Mouse (Mus musculus): Measurements from ENCODE around the gene Hist4h4.

Hist4h4 gene

DNA sequence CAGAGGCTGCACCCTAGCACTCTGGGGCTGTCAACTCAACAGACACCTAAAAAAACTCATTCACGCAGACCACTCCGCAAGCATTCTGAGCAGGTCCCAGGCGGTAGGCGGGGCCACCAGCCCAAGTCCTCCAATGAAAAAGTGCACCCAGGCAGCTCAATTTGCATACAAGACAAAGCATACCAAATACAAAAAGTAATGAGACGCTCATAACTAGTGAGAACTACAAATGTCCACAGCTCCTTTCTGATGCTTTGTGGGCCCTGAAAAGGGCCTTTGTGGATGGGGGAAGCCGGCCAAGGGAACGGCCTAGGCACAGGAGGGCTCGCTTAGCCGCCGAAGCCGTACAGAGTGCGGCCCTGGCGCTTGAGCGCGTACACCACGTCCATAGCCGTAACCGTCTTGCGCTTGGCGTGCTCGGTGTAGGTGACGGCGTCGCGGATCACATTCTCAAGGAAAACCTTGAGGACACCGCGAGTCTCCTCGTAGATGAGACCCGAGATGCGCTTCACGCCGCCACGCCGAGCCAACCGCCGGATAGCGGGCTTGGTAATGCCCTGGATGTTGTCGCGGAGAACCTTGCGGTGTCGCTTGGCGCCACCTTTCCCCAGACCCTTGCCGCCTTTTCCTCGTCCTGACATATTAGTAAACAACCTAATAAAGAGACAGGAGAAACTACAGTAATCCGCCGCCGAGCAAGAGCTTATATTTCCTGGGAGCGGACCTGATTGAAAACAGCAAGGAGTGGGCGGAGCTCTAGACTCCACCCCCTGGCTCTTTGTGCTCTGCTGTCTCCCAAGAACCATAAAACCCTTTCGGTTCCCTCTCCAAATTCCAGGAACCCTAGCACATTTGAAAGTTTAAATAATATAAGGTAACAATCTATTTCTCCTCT is at the start of gene Hist4h4:
Gene Hist4h4, minus strand, starts transcription at position 677 of the 895 bp plus-strand sequence.
- DNase-seq (ENCODE audit: low read depth): peak; percentile 100

DNA sequence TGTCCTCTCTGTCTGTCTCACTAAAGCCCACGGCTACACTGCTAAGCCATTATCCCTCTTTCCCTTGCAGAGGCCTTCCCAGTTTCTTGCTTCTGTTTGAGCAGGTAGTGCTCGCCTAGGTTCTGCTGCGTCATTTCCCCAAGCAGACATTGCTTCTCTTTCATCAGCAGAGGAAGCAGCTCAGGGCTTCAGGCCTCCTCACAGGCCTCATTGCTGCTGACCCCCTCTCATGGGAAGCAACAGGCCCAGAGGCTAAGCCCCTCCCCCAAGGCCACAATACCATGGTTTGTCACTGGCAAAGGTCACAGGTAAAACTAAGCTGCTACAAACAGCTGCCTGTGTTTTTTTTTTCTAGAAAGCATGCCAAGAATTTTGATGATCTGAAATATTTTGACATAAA is 48.5 kb upstream of the Hist4h4 start:
- DNase-seq (ENCODE audit: low read depth): peak; percentile 27

DNA sequence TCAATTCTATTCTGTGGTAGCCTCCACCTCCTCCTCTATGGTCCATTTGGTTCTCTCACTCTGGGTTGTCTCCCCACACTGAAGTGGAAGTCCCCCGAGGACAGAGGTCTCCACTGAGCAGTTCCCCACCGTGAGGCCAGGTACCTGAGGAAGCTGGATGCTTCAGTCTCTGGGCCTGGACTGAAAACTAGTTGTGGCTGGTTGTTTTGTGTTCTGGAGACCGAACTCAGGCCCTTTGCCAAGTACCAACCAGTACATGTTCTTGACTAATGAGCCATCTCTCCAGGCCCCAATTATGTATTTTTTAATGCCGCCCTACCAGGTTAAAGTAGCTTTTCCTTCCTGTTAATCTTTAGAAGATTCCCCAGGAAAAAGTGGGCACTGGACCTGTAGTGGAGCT is 48.1 kb upstream of the Hist4h4 start:
- DNase-seq (ENCODE audit: low read depth): no peak

GRCm38 (mm10) chr6:136850267-136850666 is 46.1 kb upstream of the Hist4h4 start:
- no peak for DNase-seq (ENCODE audit: low read depth)

DNA sequence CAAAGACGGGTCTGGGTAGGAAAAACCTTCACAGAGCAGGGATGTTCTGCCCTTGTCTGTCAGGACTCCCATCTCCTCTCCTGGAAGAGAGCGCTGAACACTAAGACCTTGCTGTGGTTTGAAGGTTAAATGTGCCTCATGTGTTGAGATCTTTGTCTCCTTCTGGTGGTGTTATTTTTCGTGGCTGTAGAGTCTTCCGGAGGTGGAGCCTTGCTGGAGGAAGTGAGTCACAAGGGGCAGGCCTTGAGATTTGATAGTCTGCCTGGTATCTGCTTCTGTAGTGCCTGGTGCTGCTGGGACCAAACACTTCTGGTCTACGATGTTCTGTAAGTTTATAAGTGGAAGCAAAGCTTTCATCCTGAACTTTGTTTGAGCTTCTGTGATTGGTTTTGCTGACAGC is 44.8 kb upstream of the Hist4h4 start:
- no peak for DNase-seq (ENCODE audit: low read depth)

DNA sequence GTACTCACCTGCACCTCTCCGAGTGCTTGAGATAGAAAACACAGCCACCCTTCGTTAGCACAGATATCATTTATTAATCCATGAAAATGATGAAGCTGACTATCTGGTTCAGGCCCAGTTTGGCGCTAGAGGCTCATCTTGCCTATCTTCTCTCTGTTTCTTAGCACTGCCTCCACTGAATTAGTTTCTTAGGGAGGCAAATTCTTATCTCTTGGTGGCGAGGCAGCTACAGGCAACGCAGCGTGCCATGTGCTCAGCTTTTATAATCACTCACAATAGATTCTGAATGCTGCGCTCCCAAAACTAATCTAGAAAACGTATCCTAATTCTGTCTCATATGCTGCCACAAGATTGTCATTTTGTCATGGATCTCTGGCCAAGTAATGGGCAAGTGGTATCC is 44.2 kb upstream of the Hist4h4 start:
- DNase-seq (ENCODE audit: low read depth): no peak

- DNase-seq (ENCODE audit: low read depth): peak; percentile 57
Observed at GRCm38 (mm10) chr6:136847790-136848189, 43.6 kb upstream of the Hist4h4 start.

DNA sequence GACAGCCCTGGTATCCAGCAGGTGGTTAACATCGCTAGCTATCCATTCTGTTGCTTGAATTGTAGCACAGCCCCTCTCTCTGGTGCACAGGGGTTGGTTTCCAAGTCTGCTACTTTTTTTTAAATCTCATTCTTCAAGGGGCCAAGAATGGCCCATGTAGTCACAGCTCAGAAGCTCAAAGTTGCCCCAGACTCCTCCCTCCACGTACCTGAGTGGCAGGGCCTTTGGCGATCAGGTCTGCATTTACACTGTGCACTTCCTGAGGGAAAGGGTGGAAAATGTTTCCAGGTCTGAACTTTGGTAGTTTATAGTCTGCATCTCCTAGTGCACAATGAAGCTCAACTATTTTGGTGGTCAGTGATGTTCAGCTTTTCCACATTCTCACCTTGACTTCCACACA is 43.1 kb upstream of the Hist4h4 start:
- no peak for DNase-seq (ENCODE audit: low read depth)

GRCm38 (mm10) chr6:136845706-136846480 is 41.7 kb upstream of the Hist4h4 start:
- no peak for DNase-seq (ENCODE audit: low read depth)

GRCm38 (mm10) chr6:136844903-136845302 is 40.7 kb upstream of the Hist4h4 start:
- no peak for DNase-seq (ENCODE audit: low read depth)

DNA sequence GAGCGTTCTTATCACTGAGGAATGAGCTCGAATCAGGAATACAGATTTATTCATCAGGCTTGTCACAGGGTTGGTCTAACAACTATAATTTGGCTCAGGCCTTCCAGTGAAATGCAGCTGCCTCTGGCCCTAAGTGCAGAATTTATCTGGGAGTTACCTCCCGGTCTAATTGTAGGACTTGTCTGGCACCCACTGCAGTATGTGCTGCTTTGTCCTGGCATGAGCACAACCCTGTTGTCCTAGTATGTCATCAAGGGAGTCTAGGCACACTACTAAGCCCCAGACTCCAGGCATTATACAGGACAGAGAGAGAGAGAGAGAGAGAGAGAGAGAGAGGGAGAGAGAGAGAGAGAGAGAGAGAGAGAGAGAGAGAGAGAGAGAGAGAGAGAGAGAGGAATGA is 33.1 kb upstream of the Hist4h4 start:
- no peak for DNase-seq (ENCODE audit: low read depth)

GRCm38 (mm10) chr6:136835352-136835751 is 31.1 kb upstream of the Hist4h4 start, which contains the start of gene Smco3:
TSS of gene Smco3 (minus strand) at chr6:136835452.
- no peak for DNase-seq (ENCODE audit: low read depth)

DNA sequence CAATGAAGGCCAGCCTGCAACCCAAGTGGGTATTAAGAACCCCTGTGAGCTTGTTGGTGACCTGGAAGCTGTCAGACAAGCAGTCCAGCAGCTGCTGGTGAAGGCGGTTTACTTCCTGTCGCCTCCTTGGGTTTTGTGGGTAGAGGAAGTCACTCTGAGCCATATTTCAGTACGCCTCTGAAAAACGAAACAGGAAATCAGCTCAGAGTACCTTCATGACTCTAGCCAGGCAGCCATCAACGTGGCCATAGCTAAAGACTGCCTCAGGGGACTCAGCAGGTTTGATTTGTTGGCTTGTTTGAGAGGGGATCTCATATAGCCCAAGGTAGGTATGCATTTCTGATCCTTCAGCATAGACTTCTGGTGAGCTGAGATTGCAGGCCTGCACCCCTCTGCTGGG is 27.5 kb upstream of the Hist4h4 start:
- DNase-seq (ENCODE audit: low read depth): no peak

DNA sequence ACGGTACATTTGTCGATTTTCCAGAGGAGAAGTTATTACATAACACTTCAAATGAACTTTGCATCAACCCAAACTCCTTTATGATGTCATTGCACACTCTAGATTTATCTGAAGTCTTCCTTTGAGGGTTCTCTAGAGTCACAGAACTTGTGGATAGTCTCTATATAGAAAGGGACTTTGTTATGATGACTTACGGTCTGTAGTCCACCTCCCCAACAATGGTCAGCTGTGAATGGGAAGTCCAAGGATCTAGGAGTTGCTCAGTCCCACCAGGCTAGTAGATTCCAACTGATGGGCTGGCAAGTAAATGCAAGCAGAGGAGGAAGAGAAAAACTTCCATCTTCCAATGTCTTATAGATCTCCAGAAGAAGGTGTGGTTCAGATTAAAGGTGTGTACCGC is 24.5 kb upstream of the Hist4h4 start:
- DNase-seq (ENCODE audit: low read depth): no peak

GRCm38 (mm10) chr6:136827881-136828561 is 23.8 kb upstream of the Hist4h4 start, which contains the start of gene Wbp11:
TSS of gene Wbp11 (minus strand) at chr6:136828233.
- peak; percentile 98 for DNase-seq (ENCODE audit: low read depth)

DNA sequence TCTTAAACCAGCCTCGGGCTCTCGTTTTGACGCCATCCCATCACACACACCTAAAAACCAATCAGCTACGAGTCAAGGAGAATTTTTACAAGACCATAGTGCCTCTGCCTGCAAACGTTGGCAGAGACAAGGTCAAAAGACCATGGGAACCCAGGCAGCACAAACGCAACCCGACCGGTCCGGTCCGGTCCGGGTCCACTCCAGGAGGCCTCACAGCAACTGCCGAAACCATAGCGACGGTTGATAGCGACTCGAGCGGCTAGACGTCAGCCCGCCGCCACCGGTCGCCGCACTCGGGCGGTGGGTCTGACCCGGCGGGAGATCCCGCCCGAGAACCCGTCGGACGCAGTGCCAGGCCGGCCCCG is 23.3 kb upstream of the Hist4h4 start, which contains the start of gene BC049715:
Gene BC049715, plus strand, starts transcription at position 111 of the 365 bp plus-strand sequence.
- DNase-seq (ENCODE audit: low read depth): peak; percentile 56

- no peak for DNase-seq (ENCODE audit: low read depth)
Observed at GRCm38 (mm10) chr6:136827116-136827515, 22.9 kb upstream of the Hist4h4 start.

DNA sequence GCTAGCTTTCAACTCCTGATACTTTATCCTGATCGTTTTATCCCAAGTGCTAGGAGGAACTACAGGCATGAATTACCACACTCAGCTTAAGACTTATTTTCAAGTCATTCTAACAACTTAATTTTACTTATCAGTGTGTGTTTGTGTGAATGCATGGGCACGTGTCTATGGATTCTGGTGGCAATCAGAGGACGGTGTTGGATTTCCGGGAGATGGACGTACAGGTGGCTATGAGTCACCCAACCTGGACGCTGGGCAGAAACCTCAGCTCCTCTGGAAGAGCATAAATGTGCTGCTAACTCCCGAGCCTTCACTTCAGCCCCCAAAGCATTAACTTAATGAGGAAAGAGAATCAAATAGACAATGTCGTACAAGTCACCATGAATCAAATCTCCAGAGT is 20.8 kb upstream of the Hist4h4 start:
- no peak for DNase-seq (ENCODE audit: low read depth)

- no peak for DNase-seq (ENCODE audit: low read depth)
Observed at GRCm38 (mm10) chr6:136821086-136821485, 16.9 kb upstream of the Hist4h4 start.

- no peak for DNase-seq (ENCODE audit: low read depth)
Observed at GRCm38 (mm10) chr6:136820381-136820780, 16.2 kb upstream of the Hist4h4 start.

DNA sequence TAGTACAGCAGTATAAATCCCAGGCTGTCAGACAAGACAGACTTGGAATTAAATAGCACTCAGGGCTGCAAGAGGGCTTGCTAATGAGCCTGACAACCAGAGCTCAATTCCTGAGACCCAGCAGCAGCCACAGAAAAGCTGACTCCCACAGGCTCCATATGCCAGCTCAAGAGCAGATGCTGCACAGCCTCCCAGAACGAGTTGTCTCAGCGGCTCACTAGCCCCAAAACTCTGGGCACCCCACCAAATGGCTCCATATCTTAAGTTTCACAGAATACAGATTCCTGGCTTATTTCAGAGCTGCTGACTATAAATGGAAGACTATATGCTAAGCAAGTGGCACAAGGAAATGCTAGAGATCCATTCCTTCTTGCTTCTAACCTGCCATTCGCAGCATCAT is 13.3 kb upstream of the Hist4h4 start:
- DNase-seq (ENCODE audit: low read depth): no peak

GRCm38 (mm10) chr6:136816826-136817225 is 12.6 kb upstream of the Hist4h4 start:
- no peak for DNase-seq (ENCODE audit: low read depth)
